Mouse (Mus musculus): Measurements from ENCODE around the gene Bloc1s4. TPM values are rescaled to one million over a fixed set of nuclear protein-coding genes. Genes with fewer than 3 reads are reported as not detected.

The Bloc1s4 gene
- polyA plus RNA-seq, 1 experiment, result 31.0 TPM

DNA sequence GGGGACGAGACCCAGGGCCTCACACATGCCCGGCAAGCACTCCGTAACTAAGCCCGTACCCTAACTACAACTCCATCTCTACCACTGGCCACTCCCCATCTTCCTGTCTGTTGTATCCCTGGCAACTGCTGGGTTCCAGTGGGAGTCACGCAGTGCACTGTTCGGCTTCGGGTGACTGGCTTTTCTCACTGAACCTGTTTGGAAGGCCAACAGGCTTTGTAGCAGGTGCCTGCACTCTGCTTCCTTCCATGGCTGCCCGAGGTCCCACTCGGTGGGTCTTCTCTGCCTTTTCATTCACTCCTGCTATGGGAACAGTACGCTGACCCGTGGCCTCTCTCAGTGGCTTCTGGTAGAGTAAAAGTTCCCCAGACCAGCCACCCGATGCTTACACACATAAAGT lies 22.6 kb downstream of the Bloc1s4 start:
- peak overlapping the region; percentile 86 for H3K27ac ChIP-seq (ENCODE audit: insufficient read depth, low read depth, low read length)
- no peak for TF ChIP-seq POLR2A (IDR thresholded peaks at IDR 0.05; ENCODE audit: low read depth, low read length)
- no peak for TF ChIP-seq CTCF (IDR thresholded peaks at IDR 0.05; ENCODE audit: extremely low read depth, insufficient read length, insufficient replicate concordance, low read depth, low read length)
- H3K4me1 ChIP-seq (ENCODE audit: control insufficient read depth, insufficient read depth, insufficient read length, low read length), result peaks cover 65% of the 10 kb centered on the region
- no peaks in the 10 kb centered on the region for H3K27me3 ChIP-seq (ENCODE audit: control insufficient read depth, insufficient read depth, low read length)
- 58% methylated on average over 12 of the region's 12 CpGs for WGBS
- no peaks in the 10 kb centered on the region for H3K36me3 ChIP-seq (ENCODE audit: control insufficient read depth, insufficient read depth, low read length)
- peak overlapping the region; percentile 27; the same call in 1 of the 2 replicates for H3K4me3 ChIP-seq (ENCODE audit: low read depth, low read length)

DNA sequence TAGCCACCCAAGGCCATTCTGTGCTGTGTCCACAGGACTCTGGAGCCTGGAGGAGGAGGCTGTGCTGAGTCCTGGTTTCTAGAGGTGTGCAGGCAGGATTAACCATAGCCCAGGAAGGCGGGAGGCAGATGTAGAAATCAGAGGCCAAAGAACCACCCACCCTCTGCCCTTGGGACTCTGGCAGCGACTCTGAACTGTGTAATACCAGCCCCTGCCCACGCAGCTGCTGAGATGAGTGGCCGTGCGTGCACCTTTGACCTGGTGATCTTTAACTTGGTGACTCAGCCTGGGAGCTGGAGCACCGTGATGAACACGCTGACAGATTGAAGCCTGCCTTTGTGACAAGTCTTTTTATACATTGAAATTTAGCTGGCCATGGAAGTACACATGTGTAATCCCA lies 24.2 kb downstream of the Bloc1s4 start:
- TF ChIP-seq POLR2A (IDR thresholded peaks at IDR 0.05; ENCODE audit: low read depth, low read length) (0 out of 2 replicates have a peak, but pooled peaks have one; percentile 41), CTCF (IDR thresholded peaks at IDR 0.05; ENCODE audit: extremely low read depth, insufficient read length, insufficient replicate concordance, low read depth, low read length) (no peak)
- Histone ChIP-seq H3K36me3 (ENCODE audit: control insufficient read depth, insufficient read depth, low read length) (no peaks in the 10 kb centered on the region), H3K4me1 (ENCODE audit: control insufficient read depth, insufficient read depth, insufficient read length, low read length) (peaks cover 53% of the 10 kb centered on the region), H3K27ac (ENCODE audit: insufficient read depth, low read depth, low read length) (peak overlapping the region; percentile 95), H3K4me3 (ENCODE audit: low read depth, low read length) (no peak overlapping the region), H3K27me3 (ENCODE audit: control insufficient read depth, insufficient read depth, low read length) (no peaks in the 10 kb centered on the region)
- WGBS, result 23% methylated on average over 7 of the region's 7 CpGs

DNA sequence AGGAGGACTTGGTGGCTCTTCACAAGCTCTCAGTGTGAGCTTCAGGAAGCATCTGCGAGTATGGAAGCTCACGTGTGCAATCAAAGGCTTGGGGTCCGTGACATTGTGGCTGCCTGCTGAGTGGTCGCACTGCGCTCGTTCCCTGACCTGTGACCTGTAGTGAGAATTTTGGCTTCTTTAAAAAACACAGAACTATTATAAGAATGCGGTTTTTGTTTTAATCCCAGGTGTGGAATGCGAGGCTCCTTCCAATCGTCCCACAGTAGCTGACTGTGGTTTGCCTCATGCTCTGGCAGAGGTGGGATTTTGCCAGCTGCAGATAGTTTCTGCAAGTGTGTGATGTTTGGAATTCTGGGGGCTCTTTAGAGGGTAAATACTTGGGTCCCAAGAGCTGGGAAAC lies 25.1 kb downstream of the Bloc1s4 start:
- no peak for TF ChIP-seq CTCF (IDR thresholded peaks at IDR 0.05; ENCODE audit: extremely low read depth, insufficient read length, insufficient replicate concordance, low read depth, low read length)
- no peak for TF ChIP-seq POLR2A (IDR thresholded peaks at IDR 0.05; ENCODE audit: low read depth, low read length)
- H3K27ac ChIP-seq (ENCODE audit: insufficient read depth, low read depth, low read length), result peak overlapping the region; percentile 95; the same call in 1 of the 2 replicates
- H3K4me1 ChIP-seq (ENCODE audit: control insufficient read depth, insufficient read depth, insufficient read length, low read length), result peaks cover 44% of the 10 kb centered on the region
- no peaks in the 10 kb centered on the region for H3K27me3 ChIP-seq (ENCODE audit: control insufficient read depth, insufficient read depth, low read length)
- H3K4me3 ChIP-seq (ENCODE audit: low read depth, low read length), result no peak overlapping the region
- 90% methylated on average over 9 of the region's 9 CpGs for WGBS
- no peaks in the 10 kb centered on the region for H3K36me3 ChIP-seq (ENCODE audit: control insufficient read depth, insufficient read depth, low read length)

DNA sequence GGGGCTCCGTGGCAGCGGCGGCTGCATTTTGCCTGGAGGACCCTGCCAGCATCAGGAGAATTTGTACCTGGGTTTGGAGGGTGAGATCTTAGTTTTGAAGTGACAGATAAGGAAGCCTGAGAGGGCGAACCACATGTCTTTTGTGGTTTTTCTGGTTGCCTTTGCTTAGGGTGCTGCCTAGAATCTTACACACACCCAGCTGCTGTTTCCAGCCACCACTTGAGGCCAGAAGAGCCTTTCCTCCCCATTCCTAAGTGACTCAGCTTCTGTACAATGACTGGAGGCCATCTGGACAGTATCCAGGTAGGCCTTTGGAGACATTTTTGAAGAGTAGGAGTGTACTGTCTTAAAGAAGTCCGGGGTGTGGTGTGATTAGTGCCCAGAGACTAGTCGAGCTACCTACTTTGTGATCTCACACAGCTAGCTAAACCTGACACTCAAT lies 26.0 kb downstream of the Bloc1s4 start:
- Histone ChIP-seq H3K27me3 (ENCODE audit: control insufficient read depth, insufficient read depth, low read length) (no peaks in the 10 kb centered on the region), H3K36me3 (ENCODE audit: control insufficient read depth, insufficient read depth, low read length) (no peaks in the 10 kb centered on the region), H3K4me1 (ENCODE audit: control insufficient read depth, insufficient read depth, insufficient read length, low read length) (peaks cover 35% of the 10 kb centered on the region), H3K27ac (ENCODE audit: insufficient read depth, low read depth, low read length) (peak overlapping the region; percentile 95), H3K4me3 (ENCODE audit: low read depth, low read length) (no peak overlapping the region)
- TF ChIP-seq CTCF (IDR thresholded peaks at IDR 0.05; ENCODE audit: extremely low read depth, insufficient read length, insufficient replicate concordance, low read depth, low read length) (no peak), POLR2A (IDR thresholded peaks at IDR 0.05; ENCODE audit: low read depth, low read length) (no peak)
- 59% methylated on average over 6 of the region's 6 CpGs for WGBS

DNA sequence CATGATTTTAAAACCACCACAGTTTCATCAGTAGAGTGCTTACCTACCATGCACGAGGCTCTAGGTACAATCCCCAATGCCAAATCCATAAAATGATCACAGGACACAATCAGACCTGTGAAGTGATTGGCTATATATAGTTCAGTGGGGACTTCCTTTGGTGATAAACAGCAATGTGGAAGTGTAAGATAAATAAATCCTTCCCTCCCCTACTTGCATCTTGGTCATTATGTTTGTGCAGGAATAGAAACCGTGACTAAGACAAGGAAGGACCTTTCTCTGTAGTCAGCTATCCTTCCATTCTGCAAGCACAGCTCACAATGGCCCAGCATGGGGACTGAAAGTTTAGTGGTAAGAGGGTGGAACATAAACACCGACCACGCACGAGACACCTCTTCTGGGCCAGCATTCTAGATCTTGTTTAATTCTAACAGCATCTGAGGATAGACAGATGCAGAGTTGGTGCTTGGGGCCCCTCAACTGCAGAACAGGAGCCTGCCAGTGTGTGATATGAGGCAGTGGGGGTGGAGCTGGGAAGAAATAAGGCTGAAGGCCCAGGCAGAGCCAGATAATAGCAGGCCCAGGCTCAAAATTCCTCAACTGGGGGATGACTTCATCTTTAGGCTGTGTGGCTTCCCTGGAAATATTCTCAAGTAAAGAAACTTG lies 27.6 kb downstream of the Bloc1s4 start:
- Histone ChIP-seq H3K27ac (ENCODE audit: insufficient read depth, low read depth, low read length) (0 out of 2 replicates have a peak overlapping the region, but pooled peaks have one; percentile 36), H3K36me3 (ENCODE audit: control insufficient read depth, insufficient read depth, low read length) (no peaks in the 10 kb centered on the region)
- no peak for TF ChIP-seq CTCF (IDR thresholded peaks at IDR 0.05; ENCODE audit: extremely low read depth, insufficient read length, insufficient replicate concordance, low read depth, low read length)
- TF ChIP-seq POLR2A (IDR thresholded peaks at IDR 0.05; ENCODE audit: low read depth, low read length), result no peak

DNA sequence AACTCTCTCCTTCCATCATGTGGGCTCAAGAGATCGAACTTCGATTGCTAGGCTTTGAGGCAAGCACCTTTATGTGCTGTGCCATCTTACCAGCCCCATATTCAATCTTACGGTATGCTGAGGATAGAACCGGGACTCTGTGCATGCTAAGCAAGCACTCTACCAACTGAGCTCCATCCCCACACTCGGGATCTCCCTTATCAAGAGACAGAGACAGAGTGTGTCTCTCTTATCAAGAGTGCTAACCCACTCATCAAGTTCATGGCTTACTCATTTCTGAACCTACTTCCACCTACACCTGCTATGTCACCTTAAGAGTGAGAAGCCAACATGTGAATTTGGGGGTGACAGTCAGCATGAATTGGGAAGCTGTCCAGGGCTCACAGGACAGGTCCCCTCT lies 28.2 kb downstream of the Bloc1s4 start:
- H3K4me1 ChIP-seq (ENCODE audit: control insufficient read depth, insufficient read depth, insufficient read length, low read length), result peaks cover 24% of the 10 kb centered on the region
- H3K27me3 ChIP-seq (ENCODE audit: control insufficient read depth, insufficient read depth, low read length), result no peaks in the 10 kb centered on the region
- H3K27ac ChIP-seq (ENCODE audit: insufficient read depth, low read depth, low read length), result 0 out of 2 replicates have a peak overlapping the region, but pooled peaks have one; percentile 36
- TF ChIP-seq POLR2A (IDR thresholded peaks at IDR 0.05; ENCODE audit: low read depth, low read length), result no peak
- TF ChIP-seq CTCF (IDR thresholded peaks at IDR 0.05; ENCODE audit: extremely low read depth, insufficient read length, insufficient replicate concordance, low read depth, low read length), result no peak
- WGBS, result 84% methylated on average over 5 of the region's 5 CpGs
- H3K4me3 ChIP-seq (ENCODE audit: low read depth, low read length), result no peak overlapping the region
- H3K36me3 ChIP-seq (ENCODE audit: control insufficient read depth, insufficient read depth, low read length), result no peaks in the 10 kb centered on the region

More for the DNA sequence above, 27.6 kb downstream of the Bloc1s4 start:
- H3K4me1 ChIP-seq (ENCODE audit: control insufficient read depth, insufficient read depth, insufficient read length, low read length), result peaks cover 25% of the 10 kb centered on the region
- H3K4me3 ChIP-seq (ENCODE audit: low read depth, low read length), result no peak overlapping the region
- no peaks in the 10 kb centered on the region for H3K27me3 ChIP-seq (ENCODE audit: control insufficient read depth, insufficient read depth, low read length)
- WGBS, result 59% methylated on average over 5 of the region's 5 CpGs

DNA sequence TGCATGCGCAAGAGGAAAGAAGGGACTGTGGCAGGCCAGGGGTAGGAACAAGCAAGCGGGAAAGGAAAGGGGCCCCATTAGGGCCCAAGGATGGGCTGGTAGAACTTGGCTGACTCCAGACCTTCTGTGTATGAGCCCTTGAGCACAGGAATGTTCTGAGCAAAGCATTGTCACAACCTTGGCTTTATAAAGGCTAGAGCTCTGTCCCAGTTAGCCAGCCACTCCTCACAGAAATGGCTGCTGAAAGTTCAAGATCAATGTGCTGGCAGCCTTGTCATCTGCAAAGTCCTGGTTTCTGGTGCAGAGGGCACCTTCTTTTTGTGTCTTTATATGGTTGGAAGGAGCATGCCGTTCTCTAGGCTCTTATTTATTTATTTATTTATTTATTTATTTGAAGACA lies 28.8 kb downstream of the Bloc1s4 start:
- H3K27ac ChIP-seq (ENCODE audit: insufficient read depth, low read depth, low read length), result no peak overlapping the region
- no peak overlapping the region for H3K4me3 ChIP-seq (ENCODE audit: low read depth, low read length)
- 91% methylated on average over 3 of the region's 3 CpGs for WGBS
- no peaks in the 10 kb centered on the region for H3K27me3 ChIP-seq (ENCODE audit: control insufficient read depth, insufficient read depth, low read length)
- H3K4me1 ChIP-seq (ENCODE audit: control insufficient read depth, insufficient read depth, insufficient read length, low read length), result peaks cover 29% of the 10 kb centered on the region
- no peaks in the 10 kb centered on the region for H3K36me3 ChIP-seq (ENCODE audit: control insufficient read depth, insufficient read depth, low read length)
- TF ChIP-seq POLR2A (IDR thresholded peaks at IDR 0.05; ENCODE audit: low read depth, low read length), result no peak

All from small intestine, adult 2 months (tissue).